8 mouse cellular contexts compared by ENCODE assay signal in genomic region chr7:142661046-142661445, GRCm38 (mm10). TPM values are rescaled to one million over a fixed set of nuclear protein-coding genes. Genes with fewer than 3 reads are reported as not detected.
DNase-seq lines count a peak whose midpoint lies in the region; ATAC-seq and TF ChIP-seq lines count a peak whose summit lies in the region.
"Had no signal": no experiment of that assay in that cellular context is flagged by ENCODE, and none has a peak within 500 bp of the region (broad histone marks: within the 10 kb centered on the region; RNA-seq: fewer than 3 reads in every experiment).

No protein-coding gene starts in this region.

- peak overlapping the region; percentile 88 for H3K27ac ChIP-seq in lung, embryonic 15.5 days
- peak overlapping the region; percentile 86 for H3K27ac ChIP-seq in heart, postnatal 0 days (ENCODE audit: low read depth)
- H3K27ac ChIP-seq in liver, embryonic 14.5 days, result no peak overlapping the region
- peak overlapping the region; percentile 82 for H3K27ac ChIP-seq in stomach, postnatal 0 days (replicated peaks)

- peak overlapping the region; percentile 76 for H3K4me2 ChIP-seq in lung, embryonic 15.5 days
- H3K4me2 ChIP-seq in heart, postnatal 0 days (ENCODE audit: low read depth, low read length), result peak overlapping the region; percentile 73
- peak overlapping the region; percentile 26 for H3K4me2 ChIP-seq in liver, embryonic 14.5 days (ENCODE audit: low read depth)
- peak overlapping the region; percentile 68 for H3K4me2 ChIP-seq in stomach, postnatal 0 days (replicated peaks; ENCODE audit: low read depth)

- H3K36me3 ChIP-seq in lung, embryonic 15.5 days, result no peaks in the 10 kb centered on the region
- no peaks in the 10 kb centered on the region for H3K36me3 ChIP-seq in heart, postnatal 0 days (replicated peaks; ENCODE audit: control insufficient read depth, insufficient read depth, low read length)
- H3K36me3 ChIP-seq in liver, embryonic 14.5 days (replicated peaks; ENCODE audit: control insufficient read depth, insufficient read depth, low read depth), result no peaks in the 10 kb centered on the region
- H3K36me3 ChIP-seq in stomach, postnatal 0 days (ENCODE audit: control insufficient read depth, insufficient read depth, low read length), result no peaks in the 10 kb centered on the region

- TF ChIP-seq CTCF in heart, postnatal 0 days (IDR thresholded peaks at IDR 0.05; ENCODE audit: low read depth), result no peak
- no peak for TF ChIP-seq CTCF in liver, embryonic 14.5 days (IDR thresholded peaks at IDR 0.05; ENCODE audit: low read depth)
- TF ChIP-seq CTCF in stomach, postnatal 0 days (IDR thresholded peaks at IDR 0.05; ENCODE audit: low read depth), result no peak

- no peak for DNase-seq in lung, postnatal 14 days
- peak; percentile 45 for DNase-seq in heart, postnatal 0 days (ENCODE audit: low spot score)
- no peak for DNase-seq in liver, embryonic 14.5 days (ENCODE audit: low read depth in 3 of 3, low spot score in 3 of 3)
- DNase-seq in stomach, postnatal 0 days (ENCODE audit: low spot score), result no peak
- DNase-seq in spleen, adult 18-20 months, result no peak
- no peak for DNase-seq in adipocyte (ENCODE audit: low spot score)
- DNase-seq: thymus, postnatal 25 days had no signal

- peaks cover 99% of the 10 kb centered on the region for H3K27me3 ChIP-seq in lung, embryonic 15.5 days
- H3K27me3 ChIP-seq in heart, postnatal 0 days (ENCODE audit: control insufficient read depth, insufficient read depth, low read length), result peaks cover 91% of the 10 kb centered on the region
- peaks cover 95% of the 10 kb centered on the region for H3K27me3 ChIP-seq in liver, embryonic 14.5 days (ENCODE audit: control insufficient read depth, insufficient read depth, low read length)
- H3K27me3 ChIP-seq in stomach, postnatal 0 days (ENCODE audit: control insufficient read depth, insufficient read depth, low read length), result peaks cover 17% of the 10 kb centered on the region

- no peak for ATAC-seq in lung, embryonic 15.5 days (ENCODE audit: borderline replicate concordance, extremely low read depth, low FRiP score, low TSS enrichment)
- 0 out of 2 replicates have a peak, but pooled peaks have one; percentile 3 for ATAC-seq in heart, postnatal 0 days (ENCODE audit: insufficient read depth, low read depth)
- ATAC-seq in liver, embryonic 14.5 days (ENCODE audit: insufficient read depth), result no peak
- no peak for ATAC-seq in stomach, postnatal 0 days (ENCODE audit: low FRiP score, low TSS enrichment)

- no peak for TF ChIP-seq EP300 in heart, postnatal 0 days (IDR thresholded peaks at IDR 0.05; ENCODE audit: low read depth)
- no peak for TF ChIP-seq EP300 in liver, embryonic 14.5 days (IDR thresholded peaks at IDR 0.05; ENCODE audit: low read depth)
- no peak for TF ChIP-seq EP300 in stomach, postnatal 0 days (optimal IDR thresholded peaks at IDR 0.05)

- peaks cover 40% of the 10 kb centered on the region for H3K4me1 ChIP-seq in lung, embryonic 15.5 days
- H3K4me1 ChIP-seq in heart, postnatal 0 days (ENCODE audit: control insufficient read depth, insufficient read depth), result no peaks in the 10 kb centered on the region
- no peaks in the 10 kb centered on the region for H3K4me1 ChIP-seq in liver, embryonic 14.5 days (replicated peaks; ENCODE audit: control insufficient read depth in 2 of 2, insufficient read depth in 2 of 2, low read length in 1 of 2)
- H3K4me1 ChIP-seq in stomach, postnatal 0 days (replicated peaks; ENCODE audit: control insufficient read depth, insufficient read depth), result no peaks in the 10 kb centered on the region

- H3K4me3 ChIP-seq in lung, embryonic 15.5 days, result peak overlapping the region; percentile 46
- H3K4me3 ChIP-seq in heart, postnatal 0 days (ENCODE audit: low read depth, low read length), result peak overlapping the region; percentile 63
- peak overlapping the region; percentile 35 to 41 for H3K4me3 ChIP-seq in liver, embryonic 14.5 days (ENCODE audit: insufficient read depth in 1 of 2, low read depth in 2 of 2, low read length in 2 of 2)
- H3K4me3 ChIP-seq in stomach, postnatal 0 days (ENCODE audit: low read depth, low read length), result peak overlapping the region; percentile 56

- peak overlapping the region; percentile 64 for H3K9ac ChIP-seq in lung, embryonic 15.5 days
- peak overlapping the region; percentile 67 for H3K9ac ChIP-seq in heart, postnatal 0 days (replicated peaks; ENCODE audit: low read depth, low read length)
- peak overlapping the region; percentile 10; the same call in 1 of the 2 replicates for H3K9ac ChIP-seq in liver, embryonic 14.5 days (replicated peaks)
- H3K9ac ChIP-seq in stomach, postnatal 0 days (ENCODE audit: low read length), result peak overlapping the region; percentile 72

- WGBS in lung, embryonic 15.5 days, result 4% methylated on average over 25 of the region's 25 CpGs
- WGBS in heart, postnatal 0 days, result 3% methylated on average over 25 of the region's 25 CpGs
- 2% methylated on average over 25 of the region's 25 CpGs for WGBS in liver, embryonic 14.5 days (ENCODE audit: insufficient replicate concordance)
- WGBS in stomach, postnatal 0 days, result 9% methylated on average over 25 of the region's 25 CpGs

- no peaks in the 10 kb centered on the region for H3K9me3 ChIP-seq in lung, embryonic 15.5 days
- H3K9me3 ChIP-seq in heart, postnatal 0 days (replicated peaks; ENCODE audit: control insufficient read depth, low read length), result no peaks in the 10 kb centered on the region
- H3K9me3 ChIP-seq in liver, embryonic 14.5 days (ENCODE audit: control insufficient read depth, low read length), result no peaks in the 10 kb centered on the region
- H3K9me3 ChIP-seq in stomach, postnatal 0 days (ENCODE audit: control insufficient read depth, low read length), result no peaks in the 10 kb centered on the region

RNA-seq across cellular contexts. Expression of gene Igf2, which starts 5.6 kb away (rescaled TPM):
- 536 and 550 TPM in 2 replicates for polyA plus RNA-seq in lung, embryonic 15.5 days (2015; fragmentation: Nextera tagmentation; extraction: Ambion mirVana)
- 1,317 and 1,642 TPM in 2 replicates for total RNA-seq in heart, postnatal 0 days (2014; rRNA removed; ENCODE audit: low replicate concordance)
- 950 and 1,040 TPM in 2 replicates for polyA plus RNA-seq in heart, postnatal 0 days (2015; fragmentation: Nextera tagmentation; extraction: Ambion mirVana)
- polyA plus RNA-seq in liver, embryonic 14.5 days (2012; rRNA removed), result 904 and 960 TPM in 2 replicates
- 416 and 496 TPM in 2 replicates for polyA plus RNA-seq in liver, embryonic 14.5 days (2014; fragmentation: Nextera tagmentation; extraction: Ambion mirVana)
- 287 and 390 TPM in 2 replicates for polyA plus RNA-seq in stomach, postnatal 0 days (2015; fragmentation: Nextera tagmentation; extraction: Ambion mirVana)

RNA-seq across cellular contexts. Expression of gene Gm49394, which starts 8.7 kb away (rescaled TPM):
- polyA plus RNA-seq in lung, embryonic 15.5 days (2015; fragmentation: Nextera tagmentation; extraction: Ambion mirVana), result 0.06 and 0.08 TPM in 2 replicates
- total RNA-seq in heart, postnatal 0 days (2014; rRNA removed; ENCODE audit: low replicate concordance), result not detected in 2 replicates
- polyA plus RNA-seq in heart, postnatal 0 days (2015; fragmentation: Nextera tagmentation; extraction: Ambion mirVana), result not detected in 2 replicates
- polyA plus RNA-seq in liver, embryonic 14.5 days (2012; rRNA removed), result 0.02 and 0.06 TPM in 2 replicates
- polyA plus RNA-seq in liver, embryonic 14.5 days (2014; fragmentation: Nextera tagmentation; extraction: Ambion mirVana), result not detected in 2 replicates
- not detected in 2 replicates for polyA plus RNA-seq in stomach, postnatal 0 days (2015; fragmentation: Nextera tagmentation; extraction: Ambion mirVana)

Comparison
In these comparisons a context has a peak if more than half of its experiments do, and no peak if none do; other contexts are left out.
1. H3K4me2 ChIP-seq: peak in every context shown above with its lines; median percentile 76 in lung, embryonic 15.5 days; 73 in heart, postnatal 0 days; 68 in stomach, postnatal 0 days; 26 in liver, embryonic 14.5 days.
2. H3K9ac ChIP-seq: peak in every context shown above with its lines; median percentile 72 in stomach, postnatal 0 days; 67 in heart, postnatal 0 days; 64 in lung, embryonic 15.5 days; 10 in liver, embryonic 14.5 days.